In the genomic region with DNA sequence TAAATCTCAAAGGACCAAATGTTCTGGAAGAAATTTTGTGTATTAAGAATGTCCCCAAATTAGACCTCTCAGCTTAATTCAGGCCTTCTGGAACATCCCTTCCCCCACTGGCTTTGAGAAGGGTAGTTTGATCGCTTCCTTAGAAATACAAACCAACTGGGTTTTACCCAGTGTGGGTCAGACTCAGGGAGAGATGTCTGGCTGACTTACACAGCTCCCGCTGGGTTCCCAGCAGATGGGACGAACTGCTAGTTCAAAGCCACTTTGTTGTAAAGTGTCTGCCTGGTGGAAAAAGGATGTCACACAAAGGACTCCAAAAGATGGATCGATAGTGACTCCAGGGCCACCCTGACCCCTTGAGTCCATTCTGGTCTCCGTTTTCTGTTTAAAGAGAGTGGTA, we compare ENCODE assay signal across 16 mouse cellular contexts. TPM values are rescaled to one million over a fixed set of nuclear protein-coding genes. Genes with fewer than 3 reads are reported as not detected.
DNase-seq lines count a peak whose midpoint lies in the region; ATAC-seq and TF ChIP-seq lines count a peak whose summit lies in the region.
"Had no signal": no experiment of that assay in that cellular context is flagged by ENCODE, and none has a peak within 500 bp of the region (broad histone marks: within the 10 kb centered on the region; RNA-seq: fewer than 3 reads in every experiment).

No protein-coding gene starts in this region.

- no peak overlapping the region for H3K4me2 ChIP-seq in forebrain, embryonic 13.5 days
- no peak overlapping the region for H3K4me2 ChIP-seq in hindbrain, postnatal 0 days (ENCODE audit: low read depth, low read length)
- H3K4me2 ChIP-seq in hindbrain, embryonic 13.5 days, result no peak overlapping the region
- H3K4me2 ChIP-seq in embryonic facial prominence, embryonic 11.5 days (ENCODE audit: low read depth, low read length), result no peak overlapping the region
- H3K4me2 ChIP-seq: embryonic facial prominence, embryonic 15.5 days; limb, embryonic 13.5 days; lung, embryonic 15.5 days; midbrain, embryonic 12.5 days had no signal

- H3K36me3 ChIP-seq in forebrain, embryonic 13.5 days (ENCODE audit: poor library complexity, severe bottlenecking), result no peaks in the 10 kb centered on the region
- H3K36me3 ChIP-seq in forebrain, embryonic 10.5 days (replicated peaks), result no peaks in the 10 kb centered on the region
- H3K36me3 ChIP-seq in hindbrain, postnatal 0 days (ENCODE audit: insufficient read depth, low read length), result no peaks in the 10 kb centered on the region
- no peaks in the 10 kb centered on the region for H3K36me3 ChIP-seq in hindbrain, embryonic 13.5 days
- H3K36me3 ChIP-seq in embryonic facial prominence, embryonic 11.5 days (replicated peaks; ENCODE audit: control insufficient read depth, insufficient read depth, low read depth, low read length), result no peaks in the 10 kb centered on the region
- H3K36me3 ChIP-seq: embryonic facial prominence, embryonic 15.5 days; limb, embryonic 13.5 days; lung, embryonic 15.5 days; midbrain, embryonic 12.5 days had no signal

- no peaks in the 10 kb centered on the region for H3K27me3 ChIP-seq in forebrain, embryonic 13.5 days
- H3K27me3 ChIP-seq in forebrain, embryonic 10.5 days (ENCODE audit: poor library complexity, severe bottlenecking), result no peaks in the 10 kb centered on the region
- no peaks in the 10 kb centered on the region for H3K27me3 ChIP-seq in hindbrain, postnatal 0 days (ENCODE audit: insufficient read depth, low read length)
- H3K27me3 ChIP-seq in hindbrain, embryonic 13.5 days, result no peaks in the 10 kb centered on the region
- H3K27me3 ChIP-seq in embryonic facial prominence, embryonic 11.5 days (ENCODE audit: control insufficient read depth, insufficient read depth, low read length), result no peaks in the 10 kb centered on the region
- H3K27me3 ChIP-seq: embryonic facial prominence, embryonic 15.5 days; limb, embryonic 13.5 days; lung, embryonic 15.5 days; midbrain, embryonic 12.5 days had no signal

- ATAC-seq in forebrain, embryonic 13.5 days, result peak; percentile 48; the same call in 1 of the 2 replicates
- ATAC-seq in hindbrain, postnatal 0 days, result no peak
- ATAC-seq in hindbrain, embryonic 13.5 days (ENCODE audit: low FRiP score), result no peak
- ATAC-seq in embryonic facial prominence, embryonic 11.5 days (replicated peaks; ENCODE audit: insufficient number of reproducible peaks, low FRiP score, low TSS enrichment, low read depth), result no peak
- ATAC-seq in megakaryocyte, adult 5-6 weeks (ENCODE audit: poor library complexity, severe bottlenecking), result no peak

- H3K27ac ChIP-seq in forebrain, embryonic 13.5 days, result no peak overlapping the region
- H3K27ac ChIP-seq in forebrain, embryonic 10.5 days, result no peak overlapping the region
- H3K27ac ChIP-seq in hindbrain, postnatal 0 days, result no peak overlapping the region
- no peak overlapping the region for H3K27ac ChIP-seq in hindbrain, embryonic 13.5 days
- H3K27ac ChIP-seq in embryonic facial prominence, embryonic 11.5 days (replicated peaks; ENCODE audit: low read depth, low read length), result no peak overlapping the region
- H3K27ac ChIP-seq: embryonic facial prominence, embryonic 15.5 days; limb, embryonic 13.5 days; liver, embryonic 14.5 days; lung, embryonic 15.5 days; midbrain, embryonic 12.5 days; stomach, postnatal 0 days had no signal

- peaks cover 11% of the 10 kb centered on the region for H3K4me1 ChIP-seq in forebrain, embryonic 13.5 days
- peaks cover 11% of the 10 kb centered on the region for H3K4me1 ChIP-seq in forebrain, embryonic 10.5 days
- no peaks in the 10 kb centered on the region for H3K4me1 ChIP-seq in hindbrain, postnatal 0 days (ENCODE audit: insufficient read depth, low read length)
- H3K4me1 ChIP-seq in hindbrain, embryonic 13.5 days (replicated peaks), result 0 out of 2 replicates have a peak, but pooled peaks cover 3% of the 10 kb centered on the region
- no peaks in the 10 kb centered on the region for H3K4me1 ChIP-seq in embryonic facial prominence, embryonic 11.5 days (ENCODE audit: control insufficient read depth, insufficient read depth, low read length)
- H3K4me1 ChIP-seq: lung, embryonic 15.5 days had no signal

- 53% methylated on average over 5 of the region's 5 CpGs for WGBS in forebrain, embryonic 13.5 days
- WGBS in forebrain, embryonic 10.5 days, result 62% methylated on average over 5 of the region's 5 CpGs
- 46% methylated on average over 5 of the region's 5 CpGs for WGBS in hindbrain, postnatal 0 days
- 53% methylated on average over 5 of the region's 5 CpGs for WGBS in hindbrain, embryonic 13.5 days
- 56% methylated on average over 5 of the region's 5 CpGs for WGBS in embryonic facial prominence, embryonic 11.5 days

- no peak for TF ChIP-seq CTCF in hindbrain, postnatal 0 days (IDR thresholded peaks at IDR 0.05; ENCODE audit: low read depth)

- DNase-seq in forebrain, embryonic 10.5 days (ENCODE audit: extremely low spot score, low spot score), result no peak
- peak; percentile 16 for DNase-seq in hindbrain, postnatal 0 days (ENCODE audit: low spot score)
- DNase-seq in brain, adult 2 months (ENCODE audit: low read depth, low spot score), result peak; percentile 6
- peak; percentile 42 for DNase-seq in embryonic facial prominence, embryonic 11.5 days (ENCODE audit: low spot score)
- DNase-seq: kidney, adult 11 months; lung, postnatal 4 days; right cerebral cortex, adult 18-20 months had no signal

- no peaks in the 10 kb centered on the region for H3K9me3 ChIP-seq in forebrain, embryonic 13.5 days (replicated peaks)
- H3K9me3 ChIP-seq in forebrain, embryonic 10.5 days, result no peaks in the 10 kb centered on the region
- H3K9me3 ChIP-seq in hindbrain, postnatal 0 days (ENCODE audit: low read length), result no peaks in the 10 kb centered on the region
- no peaks in the 10 kb centered on the region for H3K9me3 ChIP-seq in hindbrain, embryonic 13.5 days
- H3K9me3 ChIP-seq in embryonic facial prominence, embryonic 11.5 days (replicated peaks; ENCODE audit: control insufficient read depth, low read length), result no peaks in the 10 kb centered on the region
- H3K9me3 ChIP-seq: embryonic facial prominence, embryonic 15.5 days; limb, embryonic 13.5 days; lung, embryonic 15.5 days; midbrain, embryonic 12.5 days had no signal

- H3K9ac ChIP-seq in forebrain, embryonic 13.5 days, result no peak overlapping the region
- no peak overlapping the region for H3K9ac ChIP-seq in hindbrain, postnatal 0 days (replicated peaks; ENCODE audit: low read length)
- H3K9ac ChIP-seq in hindbrain, embryonic 13.5 days, result no peak overlapping the region
- no peak overlapping the region for H3K9ac ChIP-seq in embryonic facial prominence, embryonic 11.5 days (replicated peaks; ENCODE audit: low read length)
- H3K9ac ChIP-seq: embryonic facial prominence, embryonic 15.5 days; limb, embryonic 13.5 days; liver, embryonic 14.5 days; lung, embryonic 15.5 days; midbrain, embryonic 12.5 days had no signal

- H3K4me3 ChIP-seq in forebrain, embryonic 13.5 days, result no peak overlapping the region
- H3K4me3 ChIP-seq in forebrain, embryonic 10.5 days, result no peak overlapping the region
- no peak overlapping the region for H3K4me3 ChIP-seq in hindbrain, postnatal 0 days (ENCODE audit: low read length)
- no peak overlapping the region for H3K4me3 ChIP-seq in hindbrain, embryonic 13.5 days
- no peak overlapping the region for H3K4me3 ChIP-seq in embryonic facial prominence, embryonic 11.5 days (ENCODE audit: low read depth, low read length)
- H3K4me3 ChIP-seq: embryonic facial prominence, embryonic 15.5 days; limb, embryonic 13.5 days; lung, embryonic 15.5 days; midbrain, embryonic 12.5 days had no signal

RNA-seq across cellular contexts. Expression of gene Klf4, which starts 35.3 kb away (rescaled TPM):
- 1.5 TPM in 2 replicates for polyA plus RNA-seq in forebrain, embryonic 13.5 days (2015; fragmentation: Nextera tagmentation; extraction: Ambion mirVana)
- 0.80 and 0.83 TPM in 2 replicates for polyA plus RNA-seq in forebrain, embryonic 10.5 days (2016; fragmentation: Nextera tagmentation; extraction: Ambion mirVana)
- total RNA-seq in hindbrain, postnatal 0 days (2014; rRNA removed), result 10.6 and 14.6 TPM in 2 replicates
- 4.0 and 4.3 TPM in 2 replicates for polyA plus RNA-seq in hindbrain, postnatal 0 days (2015; fragmentation: Nextera tagmentation; extraction: Ambion mirVana)
- polyA plus RNA-seq in hindbrain, embryonic 13.5 days (2015; fragmentation: Nextera tagmentation; extraction: Ambion mirVana), result 2.3 and 2.7 TPM in 2 replicates
- polyA plus RNA-seq in embryonic facial prominence, embryonic 11.5 days (2014; fragmentation: Nextera tagmentation; extraction: Ambion mirVana), result 5.7 and 6.6 TPM in 2 replicates
- 196 and 224 TPM in 2 replicates for total RNA-seq in megakaryocyte, adult 5-6 weeks (2015)
- total RNA-seq in megakaryocyte, adult 5-6 weeks (2017), result 96.7 and 117 TPM in 2 replicates
